Mouse (Mus musculus): Measurements from ENCODE around the gene Ahcyl2. TPM values are rescaled to one million over a fixed set of nuclear protein-coding genes. Genes with fewer than 3 reads are reported as not detected.
A peak's percentile ranks its signal among the peaks of the same experiment; 100 is the strongest.

Ahcyl2 gene
- polyA plus RNA-seq (2015; fragmentation: Nextera tagmentation; extraction: Ambion mirVana), result 17.2 and 17.3 TPM in 2 replicates

GRCm38 (mm10) chr6:29767813-29768660 lies at the start of gene Ahcyl2:
Ahcyl2 (plus strand) TSS chr6:29768011.
- Histone ChIP-seq H3K27me3 (no peaks in the 10 kb centered on the region), H3K4me3 (peak within 1 kb of the TSS; percentile 86), H3K9me3 (no peaks in the 10 kb centered on the region), H3K36me3 (no peaks in the 10 kb centered on the region), H3K4me2 (peak within 1 kb of the TSS; percentile 65), H3K27ac (replicated peaks) (peak within 1 kb of the TSS; percentile 95), H3K9ac (peak within 1 kb of the TSS; percentile 88), H3K4me1 (replicated peaks) (peaks cover 24% of the 10 kb centered on the region)
- ATAC-seq (ENCODE audit: low read depth), result peak; percentile 99
- WGBS, result under 1% methylated on average over 56 of the region's 61 CpGs

- Histone ChIP-seq H3K9me3 (no peaks in the 10 kb centered on the region), H3K4me1 (replicated peaks) (peaks cover 24% of the 10 kb centered on the region), H3K4me2 (peak overlapping the region; percentile 56), H3K4me3 (peak overlapping the region; percentile 31), H3K27ac (replicated peaks) (no peak overlapping the region; the same call in 1 of the 2 replicates), H3K36me3 (no peaks in the 10 kb centered on the region), H3K9ac (peak overlapping the region; percentile 38), H3K27me3 (peaks cover 11% of the 10 kb centered on the region)
- peak; percentile 57 for ATAC-seq (ENCODE audit: low read depth)
- 2% methylated on average over 15 of the region's 15 CpGs for WGBS
These were observed 48.9 kb upstream of the Ahcyl2 start for GRCm38 (mm10) chr6:29718894-29719329.

GRCm38 (mm10) chr6:29721890-29722289 lies 45.9 kb upstream of the Ahcyl2 start:
- Histone ChIP-seq H3K36me3 (no peaks in the 10 kb centered on the region), H3K27ac (replicated peaks) (no peak overlapping the region), H3K9ac (no peak overlapping the region), H3K4me3 (no peak overlapping the region), H3K4me2 (no peak overlapping the region), H3K9me3 (no peaks in the 10 kb centered on the region), H3K4me1 (replicated peaks) (peaks cover 24% of the 10 kb centered on the region), H3K27me3 (peaks cover 11% of the 10 kb centered on the region)
- ATAC-seq (ENCODE audit: low read depth), result no peak
- 83% methylated on average over 2 of the region's 2 CpGs for WGBS

GRCm38 (mm10) chr6:29726576-29727200 lies 41.1 kb upstream of the Ahcyl2 start:
- 79% methylated on average over 1 of the region's 1 CpGs for WGBS
- H3K36me3 ChIP-seq, result no peaks in the 10 kb centered on the region

GRCm38 (mm10) chr6:29728035-29728434 lies 39.8 kb upstream of the Ahcyl2 start:
- Histone ChIP-seq H3K4me3 (no peak overlapping the region), H3K27ac (replicated peaks) (no peak overlapping the region), H3K9ac (no peak overlapping the region), H3K9me3 (no peaks in the 10 kb centered on the region), H3K4me2 (no peak overlapping the region), H3K27me3 (no peaks in the 10 kb centered on the region), H3K4me1 (replicated peaks) (no peaks in the 10 kb centered on the region), H3K36me3 (no peaks in the 10 kb centered on the region)
- ATAC-seq (ENCODE audit: low read depth), result no peak
- 85% methylated on average over 3 of the region's 3 CpGs for WGBS

More at GRCm38 (mm10) chr6:29726576-29727200, 41.1 kb upstream of the Ahcyl2 start:
- Histone ChIP-seq H3K4me1 (replicated peaks) (no peaks in the 10 kb centered on the region), H3K9me3 (no peaks in the 10 kb centered on the region), H3K4me3 (no peak overlapping the region), H3K27me3 (0 out of 2 replicates have a peak, but pooled peaks cover 1% of the 10 kb centered on the region), H3K9ac (no peak overlapping the region), H3K27ac (replicated peaks) (no peak overlapping the region), H3K4me2 (no peak overlapping the region)
- ATAC-seq (ENCODE audit: low read depth), result no peak

- H3K36me3 ChIP-seq, result no peaks in the 10 kb centered on the region
- 0 out of 2 replicates have a peak, but pooled peaks cover 4% of the 10 kb centered on the region for H3K27me3 ChIP-seq
- H3K27ac ChIP-seq (replicated peaks), result no peak overlapping the region
- no peaks in the 10 kb centered on the region for H3K9me3 ChIP-seq
- WGBS, result 93% methylated on average over 1 of the region's 1 CpGs
- H3K9ac ChIP-seq, result no peak overlapping the region
- H3K4me1 ChIP-seq (replicated peaks), result no peaks in the 10 kb centered on the region
- H3K4me2 ChIP-seq, result no peak overlapping the region
- H3K4me3 ChIP-seq, result no peak overlapping the region
- ATAC-seq (ENCODE audit: low read depth), result no peak
These were observed 38.3 kb upstream of the Ahcyl2 start for GRCm38 (mm10) chr6:29729491-29729890.

GRCm38 (mm10) chr6:29735336-29735688 lies 32.5 kb upstream of the Ahcyl2 start, which contains the start of gene Smo:
Smo (plus strand) TSS chr6:29735503.
- Histone ChIP-seq H3K27ac (replicated peaks) (peak within 1 kb of the TSS; percentile 84), H3K9ac (peak within 1 kb of the TSS; percentile 91), H3K36me3 (no peaks in the 10 kb centered on the region), H3K4me3 (peak within 1 kb of the TSS; percentile 74), H3K4me1 (replicated peaks) (peaks cover 23% of the 10 kb centered on the region), H3K27me3 (0 out of 2 replicates have a peak, but pooled peaks cover 4% of the 10 kb centered on the region), H3K4me2 (peak within 1 kb of the TSS; percentile 88), H3K9me3 (no peaks in the 10 kb centered on the region)
- WGBS, result under 1% methylated on average over 22 of the region's 30 CpGs
- ATAC-seq (ENCODE audit: low read depth), result peak; percentile 97

- 0 out of 2 replicates have a peak, but pooled peaks cover 4% of the 10 kb centered on the region for H3K27me3 ChIP-seq
- H3K4me2 ChIP-seq, result peak overlapping the region; percentile 88
- H3K36me3 ChIP-seq, result no peaks in the 10 kb centered on the region
- H3K27ac ChIP-seq (replicated peaks), result peak overlapping the region; percentile 84
- peaks cover 23% of the 10 kb centered on the region for H3K4me1 ChIP-seq (replicated peaks)
- no peaks in the 10 kb centered on the region for H3K9me3 ChIP-seq
- peak overlapping the region; percentile 91 for H3K9ac ChIP-seq
- ATAC-seq (ENCODE audit: low read depth), result peak; percentile 84
- H3K4me3 ChIP-seq, result peak overlapping the region; percentile 74
- WGBS, result under 1% methylated on average over 75 of the region's 75 CpGs
These were observed 31.9 kb upstream of the Ahcyl2 start for GRCm38 (mm10) chr6:29735689-29736451.

- Histone ChIP-seq H3K9me3 (no peaks in the 10 kb centered on the region), H3K4me1 (replicated peaks) (peaks cover 23% of the 10 kb centered on the region), H3K36me3 (no peaks in the 10 kb centered on the region), H3K4me3 (peak overlapping the region; percentile 74), H3K4me2 (peak overlapping the region; percentile 88), H3K9ac (peak overlapping the region; percentile 91), H3K27ac (replicated peaks) (peak overlapping the region; percentile 84), H3K27me3 (0 out of 2 replicates have a peak, but pooled peaks cover 4% of the 10 kb centered on the region)
- 19% methylated on average over 13 of the region's 13 CpGs for WGBS
- no peak for ATAC-seq (ENCODE audit: low read depth)
These were observed 31.0 kb upstream of the Ahcyl2 start for GRCm38 (mm10) chr6:29736610-29737458.

- H3K4me1 ChIP-seq (replicated peaks), result peaks cover 4% of the 10 kb centered on the region; the same call in 1 of the 2 replicates
- ATAC-seq (ENCODE audit: low read depth), result no peak
- H3K27me3 ChIP-seq, result no peaks in the 10 kb centered on the region
- 91% methylated on average over 3 of the region's 3 CpGs for WGBS
- no peak overlapping the region for H3K4me3 ChIP-seq
- no peak overlapping the region for H3K27ac ChIP-seq (replicated peaks)
- no peak overlapping the region for H3K4me2 ChIP-seq
- H3K9ac ChIP-seq, result no peak overlapping the region
- peaks cover 14% of the 10 kb centered on the region for H3K9me3 ChIP-seq
- 0 out of 2 replicates have a peak, but pooled peaks cover 11% of the 10 kb centered on the region for H3K36me3 ChIP-seq
These were observed 16.2 kb upstream of the Ahcyl2 start for GRCm38 (mm10) chr6:29751466-29752152.

All from neural tube, embryonic 13.5 days (tissue).